ENCODE assay signal across 18 mouse cellular contexts in genomic region chr13:63038871-63039270, GRCm38 (mm10).
DNase-seq lines count a peak whose midpoint lies in the region; ATAC-seq lines count a peak whose summit lies in the region.
"Had no signal": no experiment of that assay in that cellular context is flagged by ENCODE, and none has a peak within 500 bp of the region (broad histone marks: within the 10 kb centered on the region; RNA-seq: fewer than 3 reads in every experiment).

No protein-coding gene starts in this region.

- no peak overlapping the region for H3K4me2 ChIP-seq in embryonic facial prominence, embryonic 14.5 days (ENCODE audit: low read depth, low read length)
- no peak overlapping the region for H3K4me2 ChIP-seq in kidney, embryonic 16.5 days (replicated peaks; ENCODE audit: low read depth, low read length)
- H3K4me2 ChIP-seq in lung, embryonic 15.5 days: no peak overlapping the region
- H3K4me2 ChIP-seq in midbrain, embryonic 16.5 days (ENCODE audit: low read length): no peak overlapping the region
- no peak overlapping the region for H3K4me2 ChIP-seq in midbrain, embryonic 13.5 days (replicated peaks)
- H3K4me2 ChIP-seq: forebrain, embryonic 15.5 days; heart, embryonic 13.5 days had no signal

- H3K9me3 ChIP-seq in embryonic facial prominence, embryonic 14.5 days (ENCODE audit: control insufficient read depth, low read length): no peaks in the 10 kb centered on the region
- H3K9me3 ChIP-seq in embryonic facial prominence, embryonic 10.5 days: no peaks in the 10 kb centered on the region
- no peaks in the 10 kb centered on the region for H3K9me3 ChIP-seq in kidney, embryonic 16.5 days (ENCODE audit: low read length)
- no peaks in the 10 kb centered on the region for H3K9me3 ChIP-seq in lung, embryonic 15.5 days
- no peaks in the 10 kb centered on the region for H3K9me3 ChIP-seq in midbrain, embryonic 16.5 days (replicated peaks; ENCODE audit: control insufficient read depth, low read length, poor library complexity, severe bottlenecking)
- no peaks in the 10 kb centered on the region for H3K9me3 ChIP-seq in midbrain, embryonic 13.5 days
- H3K9me3 ChIP-seq: forebrain, embryonic 15.5 days; G1E; heart, embryonic 13.5 days had no signal

- WGBS in embryonic facial prominence, embryonic 14.5 days: 48% methylated on average over 1 of the region's 1 CpGs
- 81% methylated on average over 1 of the region's 1 CpGs for WGBS in embryonic facial prominence, embryonic 10.5 days
- WGBS in kidney, embryonic 16.5 days: 50% methylated on average over 1 of the region's 1 CpGs
- 18% methylated on average over 1 of the region's 1 CpGs for WGBS in lung, embryonic 15.5 days
- 59% methylated on average over 1 of the region's 1 CpGs for WGBS in midbrain, embryonic 16.5 days
- WGBS in midbrain, embryonic 13.5 days: 71% methylated on average over 1 of the region's 1 CpGs

- no peak for DNase-seq in embryonic facial prominence, embryonic 14.5 days (ENCODE audit: low spot score)
- DNase-seq in embryonic facial prominence, embryonic 10.5 days (ENCODE audit: low spot score): no peak
- DNase-seq in kidney, postnatal 36 days: no peak
- DNase-seq in lung, postnatal 25 days (ENCODE audit: low spot score): no peak
- DNase-seq: adrenal gland, adult 8-10 months; adrenal gland, postnatal 36 days; B cell, adult 2 months; cerebellum, adult 2 months; cerebellum, postnatal 10 days; gastrocnemius, postnatal 14 days; heart, postnatal 36 days had no signal

- no peaks in the 10 kb centered on the region for H3K27me3 ChIP-seq in embryonic facial prominence, embryonic 14.5 days (replicated peaks; ENCODE audit: control insufficient read depth, insufficient read depth, low read length)
- no peaks in the 10 kb centered on the region for H3K27me3 ChIP-seq in embryonic facial prominence, embryonic 10.5 days (replicated peaks; ENCODE audit: low read depth, poor library complexity, severe bottlenecking)
- H3K27me3 ChIP-seq in kidney, embryonic 16.5 days (ENCODE audit: insufficient read depth, low read length): no peaks in the 10 kb centered on the region
- no peaks in the 10 kb centered on the region for H3K27me3 ChIP-seq in lung, embryonic 15.5 days
- no peaks in the 10 kb centered on the region for H3K27me3 ChIP-seq in midbrain, embryonic 16.5 days (ENCODE audit: control insufficient read depth, insufficient read depth, low read depth, low read length)
- no peaks in the 10 kb centered on the region for H3K27me3 ChIP-seq in midbrain, embryonic 13.5 days
- H3K27me3 ChIP-seq: forebrain, embryonic 15.5 days; heart, embryonic 13.5 days had no signal

- no peak overlapping the region for H3K9ac ChIP-seq in embryonic facial prominence, embryonic 14.5 days (ENCODE audit: low read depth, low read length)
- no peak overlapping the region for H3K9ac ChIP-seq in kidney, embryonic 16.5 days (replicated peaks; ENCODE audit: low read length)
- no peak overlapping the region for H3K9ac ChIP-seq in lung, embryonic 15.5 days
- no peak overlapping the region for H3K9ac ChIP-seq in midbrain, embryonic 16.5 days (ENCODE audit: low read depth, low read length)
- H3K9ac ChIP-seq in midbrain, embryonic 13.5 days (replicated peaks): no peak overlapping the region
- H3K9ac ChIP-seq: forebrain, embryonic 15.5 days; heart, embryonic 13.5 days had no signal

- no peaks in the 10 kb centered on the region for H3K36me3 ChIP-seq in embryonic facial prominence, embryonic 14.5 days (ENCODE audit: control insufficient read depth, insufficient read depth, low read length)
- no peaks in the 10 kb centered on the region for H3K36me3 ChIP-seq in embryonic facial prominence, embryonic 10.5 days (replicated peaks)
- no peaks in the 10 kb centered on the region for H3K36me3 ChIP-seq in kidney, embryonic 16.5 days (ENCODE audit: insufficient read depth, low read length)
- H3K36me3 ChIP-seq in lung, embryonic 15.5 days: no peaks in the 10 kb centered on the region
- H3K36me3 ChIP-seq in midbrain, embryonic 16.5 days (ENCODE audit: control insufficient read depth, insufficient read depth, low read length): no peaks in the 10 kb centered on the region
- H3K36me3 ChIP-seq in midbrain, embryonic 13.5 days: no peaks in the 10 kb centered on the region
- H3K36me3 ChIP-seq: forebrain, embryonic 15.5 days; G1E; heart, embryonic 13.5 days had no signal

- ATAC-seq in embryonic facial prominence, embryonic 14.5 days (ENCODE audit: low read depth): no peak
- peak; percentile 72 for ATAC-seq in kidney, embryonic 16.5 days (ENCODE audit: low FRiP score, low TSS enrichment)
- ATAC-seq in lung, embryonic 15.5 days (ENCODE audit: borderline replicate concordance, extremely low read depth, low FRiP score, low TSS enrichment): peak; percentile 82
- peak; percentile 54; the same call in 1 of the 2 replicates for ATAC-seq in midbrain, embryonic 16.5 days
- no peak for ATAC-seq in midbrain, embryonic 13.5 days
- ATAC-seq: forebrain, embryonic 15.5 days had no signal

- peak overlapping the region; percentile 33; the same call in 1 of the 2 replicates for H3K27ac ChIP-seq in embryonic facial prominence, embryonic 14.5 days (replicated peaks; ENCODE audit: low read depth, low read length)
- H3K27ac ChIP-seq in embryonic facial prominence, embryonic 10.5 days (replicated peaks): no peak overlapping the region
- H3K27ac ChIP-seq in kidney, embryonic 16.5 days (ENCODE audit: low read length): peak overlapping the region; percentile 73; the same call in 1 of the 2 replicates
- peak overlapping the region; percentile 96 for H3K27ac ChIP-seq in lung, embryonic 15.5 days
- H3K27ac ChIP-seq in midbrain, embryonic 16.5 days (ENCODE audit: low read length): no peak overlapping the region
- H3K27ac ChIP-seq in midbrain, embryonic 13.5 days: no peak overlapping the region
- H3K27ac ChIP-seq: forebrain, embryonic 15.5 days; heart, embryonic 13.5 days had no signal

- H3K4me1 ChIP-seq in embryonic facial prominence, embryonic 14.5 days (ENCODE audit: control insufficient read depth, insufficient read depth, low read length): peaks cover 13% of the 10 kb centered on the region
- peaks cover 4% of the 10 kb centered on the region; the same call in 1 of the 2 replicates for H3K4me1 ChIP-seq in embryonic facial prominence, embryonic 10.5 days
- peaks cover 14% of the 10 kb centered on the region for H3K4me1 ChIP-seq in kidney, embryonic 16.5 days (ENCODE audit: insufficient read depth, low read length)
- peaks cover 20% of the 10 kb centered on the region for H3K4me1 ChIP-seq in lung, embryonic 15.5 days
- H3K4me1 ChIP-seq in midbrain, embryonic 16.5 days (ENCODE audit: control insufficient read depth, insufficient read depth, low read length): peaks cover 5% of the 10 kb centered on the region; the same call in 1 of the 2 replicates
- H3K4me1 ChIP-seq in midbrain, embryonic 13.5 days (replicated peaks): 0 out of 2 replicates have a peak, but pooled peaks cover 3% of the 10 kb centered on the region
- H3K4me1 ChIP-seq: forebrain, embryonic 15.5 days had no signal

- no peak overlapping the region for H3K4me3 ChIP-seq in embryonic facial prominence, embryonic 14.5 days (ENCODE audit: low read depth, low read length)
- no peak overlapping the region for H3K4me3 ChIP-seq in embryonic facial prominence, embryonic 10.5 days
- H3K4me3 ChIP-seq in kidney, embryonic 16.5 days (ENCODE audit: low read length): no peak overlapping the region
- no peak overlapping the region for H3K4me3 ChIP-seq in lung, embryonic 15.5 days
- H3K4me3 ChIP-seq in midbrain, embryonic 16.5 days (ENCODE audit: low read depth, low read length): no peak overlapping the region
- no peak overlapping the region for H3K4me3 ChIP-seq in midbrain, embryonic 13.5 days (replicated peaks)
- H3K4me3 ChIP-seq: forebrain, embryonic 15.5 days; heart, embryonic 13.5 days had no signal

Comparison
In these comparisons a context has a peak if more than half of its experiments do, and no peak if none do; other contexts are left out.
1. ATAC-seq: peak in kidney, embryonic 16.5 days (single experiment), lung, embryonic 15.5 days (single experiment) and midbrain, embryonic 16.5 days (single experiment); none in embryonic facial prominence, embryonic 14.5 days (single experiment) and midbrain, embryonic 13.5 days (single experiment).
2. H3K27ac ChIP-seq: peak in embryonic facial prominence, embryonic 14.5 days (single experiment), kidney, embryonic 16.5 days (single experiment) and lung, embryonic 15.5 days (single experiment); none in embryonic facial prominence, embryonic 10.5 days (single experiment), midbrain, embryonic 16.5 days (single experiment) and midbrain, embryonic 13.5 days (single experiment).